Mouse (Mus musculus): ENCODE measurements around the gene Itpr1.

Itpr1 gene

DNA sequence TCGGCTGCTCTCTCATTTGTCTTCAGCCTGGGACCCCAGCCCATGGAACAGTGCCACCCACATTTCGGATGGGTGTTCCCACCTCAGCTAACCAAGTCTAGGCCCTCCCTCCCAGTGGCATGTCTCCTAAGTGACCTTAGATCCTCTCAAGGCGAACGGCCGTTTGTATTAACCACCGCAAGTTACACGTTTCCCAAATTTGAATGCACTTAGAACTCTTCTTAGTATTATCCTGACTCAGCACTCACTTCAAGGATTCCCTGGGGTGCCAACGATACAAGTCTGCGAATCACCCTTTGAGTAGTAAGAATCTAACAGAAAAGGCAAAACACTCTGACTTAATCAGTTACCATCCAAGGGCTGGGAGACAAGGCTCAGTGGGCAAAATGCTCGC, 311.7 kb downstream of the Itpr1 start:
- no peak for DNase-seq

DNA sequence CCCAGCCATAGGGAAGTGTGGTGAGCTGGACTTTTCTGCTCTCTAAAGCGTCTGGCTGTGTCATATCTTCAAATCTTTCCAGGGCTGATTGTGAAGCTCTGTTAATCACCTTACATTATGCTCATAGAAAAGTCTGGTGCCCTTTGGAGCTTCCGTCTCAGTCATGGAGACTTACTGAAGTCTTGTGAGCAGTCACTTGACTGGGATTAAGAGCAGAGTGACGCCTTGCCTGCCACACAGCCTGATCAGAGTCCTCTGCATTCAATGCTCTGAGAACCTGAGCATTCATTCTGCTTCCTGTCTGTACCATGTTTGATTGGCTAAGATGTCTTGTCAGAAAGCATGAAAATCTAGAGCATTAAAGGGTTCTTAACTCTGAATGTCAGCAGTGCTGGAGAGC, 314.7 kb downstream of the Itpr1 start:
- no peak for DNase-seq

DNA sequence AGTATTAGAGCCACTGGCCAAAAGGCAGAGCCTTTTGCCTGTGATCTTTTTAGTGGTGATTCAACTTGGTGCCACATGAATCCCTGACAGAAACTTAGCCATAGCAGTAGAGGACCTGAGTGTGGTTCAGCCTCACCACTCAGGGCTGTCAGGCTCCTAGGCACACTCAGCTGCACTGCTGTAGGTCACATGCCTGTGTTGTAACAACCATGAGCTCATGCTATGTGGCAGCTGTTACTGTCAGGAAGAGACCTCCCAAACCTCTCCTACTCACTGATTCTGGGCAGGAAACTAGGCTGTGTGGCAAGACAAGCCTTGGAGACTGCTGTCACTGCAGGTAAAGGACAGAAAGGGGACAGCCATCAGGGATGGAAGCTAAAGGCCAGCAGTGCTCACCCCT, 315.1 kb downstream of the Itpr1 start:
- DNase-seq = no peak

DNA sequence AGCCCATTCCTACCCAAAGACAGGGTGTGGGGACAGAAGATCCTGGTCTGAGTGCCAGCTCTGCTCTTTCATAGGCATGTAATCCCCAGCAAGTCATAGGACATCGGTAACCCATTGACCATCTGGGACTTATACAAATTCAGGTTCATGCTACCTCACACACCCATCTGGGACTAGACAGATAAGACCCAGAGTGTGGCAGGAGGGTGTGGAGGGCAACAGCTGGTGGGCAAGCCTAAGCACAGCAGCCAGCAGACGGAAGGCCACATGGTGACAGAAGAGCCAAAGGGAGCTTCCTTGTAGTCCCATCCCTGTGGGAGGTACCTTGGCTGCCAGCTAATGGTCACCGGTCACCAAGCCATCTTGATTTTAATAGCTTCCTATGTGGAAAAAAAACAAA, 316.3 kb downstream of the Itpr1 start:
- no peak for DNase-seq

DNA sequence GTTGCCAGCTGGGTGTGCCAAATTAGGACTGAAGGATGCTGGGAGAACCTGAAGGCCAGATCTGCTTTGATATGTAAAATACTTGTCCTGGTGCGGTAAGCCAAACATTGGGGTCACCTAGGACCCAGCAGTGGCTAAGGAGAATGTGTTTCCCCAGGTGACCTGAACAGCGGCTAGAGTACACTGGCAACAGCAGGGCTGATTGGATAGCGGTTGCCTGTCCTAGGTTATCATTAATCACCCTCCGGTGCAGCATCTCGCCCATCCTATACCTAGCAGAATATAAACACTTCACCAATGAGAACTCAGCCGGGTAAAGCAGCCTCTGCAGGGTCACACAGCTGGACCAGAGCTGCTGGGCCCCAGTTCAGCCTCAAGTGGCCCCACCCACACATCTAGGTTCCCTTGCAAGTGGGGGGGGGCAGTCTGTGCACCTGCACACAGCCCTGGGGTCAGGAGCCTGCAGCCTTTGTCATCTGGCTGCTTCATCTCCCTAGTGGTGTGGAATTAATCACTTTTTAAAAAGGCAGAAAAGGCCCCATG, 318.0 kb downstream of the Itpr1 start:
- no peak for DNase-seq

DNA sequence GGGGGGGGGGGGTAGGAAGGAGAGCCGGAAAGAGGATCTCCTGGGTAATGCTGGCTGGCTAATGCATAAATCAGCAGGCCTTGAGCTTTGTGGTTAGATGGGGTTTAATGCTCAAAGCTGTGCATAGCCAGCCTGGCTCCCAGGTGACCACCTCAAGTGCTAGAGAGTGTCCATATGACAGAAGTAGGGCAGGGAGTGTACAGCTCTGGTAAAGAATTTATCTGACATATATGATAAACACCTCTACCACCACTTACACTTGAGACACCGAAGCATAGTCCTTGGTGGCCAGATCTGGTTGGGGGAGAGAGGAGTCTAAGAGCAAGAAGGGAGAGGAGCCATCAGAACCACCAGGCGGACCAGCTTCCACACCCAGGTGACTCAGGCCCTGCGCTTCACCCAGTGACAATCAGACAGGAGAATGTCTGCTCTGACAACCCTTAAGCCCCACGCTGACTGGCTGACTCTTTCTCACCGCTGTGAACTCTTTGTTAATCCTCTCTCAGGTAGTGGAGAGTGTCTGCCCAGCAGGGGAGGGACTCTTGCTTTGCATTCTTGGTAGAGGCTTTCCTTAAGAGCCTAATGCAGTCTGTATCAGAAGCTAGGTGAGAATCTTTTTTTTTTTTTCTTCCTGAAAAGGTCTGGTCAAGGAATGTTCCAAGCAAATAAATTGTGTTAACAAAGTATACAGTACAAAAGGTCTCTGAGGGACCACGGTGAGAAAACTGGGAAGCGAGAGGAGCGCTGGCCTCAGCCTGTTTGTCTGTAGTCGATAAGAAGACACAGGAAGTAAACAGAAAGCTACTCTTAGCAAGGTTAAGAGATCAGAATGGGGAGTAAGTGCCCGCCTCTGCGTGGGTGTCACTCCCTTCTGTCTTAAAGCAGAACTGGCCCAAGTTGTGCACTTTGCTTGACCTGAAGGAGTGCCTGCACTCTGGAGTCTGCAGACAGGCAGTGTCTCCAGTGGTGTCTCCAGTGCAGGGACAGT, 318.7 kb downstream of the Itpr1 start:
- peak; percentile 36 to 39 for DNase-seq

DNA sequence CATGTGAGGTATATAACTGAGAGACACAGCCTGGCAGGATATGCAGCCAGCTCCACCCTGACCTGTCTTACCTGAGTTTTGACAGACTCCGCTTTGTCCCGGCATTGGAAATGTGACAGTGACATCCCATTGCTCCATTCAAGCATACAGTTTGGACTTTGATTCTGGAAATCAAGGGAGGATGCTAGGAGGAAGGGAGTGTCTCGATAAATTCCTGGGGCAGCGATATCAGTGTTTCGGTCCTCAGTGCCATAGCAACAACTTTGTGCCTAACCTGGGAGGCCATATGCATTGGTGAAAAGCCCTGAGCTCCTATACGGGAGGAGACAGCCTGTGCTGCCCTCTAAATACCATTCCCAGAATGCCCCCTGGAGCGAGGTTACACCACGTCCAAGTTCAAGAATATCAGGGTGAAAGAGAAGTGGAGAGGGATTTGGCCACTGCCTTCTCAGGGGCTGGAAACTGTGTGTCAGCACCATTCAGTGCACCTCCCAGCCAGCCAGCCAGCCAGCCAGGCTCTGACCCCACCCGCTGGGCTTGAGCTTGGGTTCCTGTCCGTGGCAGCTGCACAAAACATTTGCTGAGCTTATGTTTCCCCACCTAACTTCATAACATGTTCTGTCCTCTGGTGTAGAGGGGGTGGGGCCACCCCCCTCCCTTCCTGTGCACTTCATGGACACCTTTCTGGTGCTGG, 319.7 kb downstream of the Itpr1 start:
- DNase-seq = no peak

DNA sequence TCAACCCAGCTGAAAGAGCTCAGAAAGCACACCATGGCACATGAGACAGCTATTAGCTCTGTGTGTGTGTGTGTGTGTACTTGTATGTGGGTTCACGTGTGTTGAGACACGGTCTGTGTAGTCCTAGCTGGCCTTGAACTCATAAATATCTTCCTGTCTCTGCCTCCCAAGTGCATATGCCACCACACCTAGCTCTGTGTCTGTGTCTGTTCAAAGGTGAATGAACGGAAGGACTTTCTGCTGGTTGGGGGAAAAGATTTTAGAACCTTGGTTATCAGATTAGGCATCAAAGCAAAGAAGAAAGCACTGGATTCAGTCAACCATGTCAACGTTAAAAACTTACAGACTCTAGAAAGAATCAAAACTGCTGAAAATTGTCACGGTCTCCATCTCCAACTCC, 321.2 kb downstream of the Itpr1 start:
- no peak for DNase-seq

DNA sequence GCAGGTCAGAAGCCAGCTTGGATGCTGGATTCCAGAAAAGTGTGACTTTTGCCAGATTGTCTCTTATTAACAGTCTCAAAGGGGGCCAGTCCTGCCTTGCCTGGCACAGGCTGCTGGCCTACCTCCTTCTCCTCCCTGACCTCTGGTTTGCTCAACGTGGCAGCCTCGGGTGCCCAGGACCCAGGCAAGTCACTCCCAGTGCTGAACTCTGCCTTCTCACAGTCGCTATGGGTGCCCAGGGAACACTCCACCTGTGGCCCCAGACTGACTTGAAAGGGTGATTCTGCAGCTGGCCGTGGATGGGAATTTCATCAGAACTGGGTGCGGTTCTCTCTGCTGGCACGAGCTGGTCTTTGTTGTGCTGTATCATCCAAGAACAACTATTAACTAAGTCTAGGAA, 321.7 kb downstream of the Itpr1 start:
- DNase-seq = no peak

DNA sequence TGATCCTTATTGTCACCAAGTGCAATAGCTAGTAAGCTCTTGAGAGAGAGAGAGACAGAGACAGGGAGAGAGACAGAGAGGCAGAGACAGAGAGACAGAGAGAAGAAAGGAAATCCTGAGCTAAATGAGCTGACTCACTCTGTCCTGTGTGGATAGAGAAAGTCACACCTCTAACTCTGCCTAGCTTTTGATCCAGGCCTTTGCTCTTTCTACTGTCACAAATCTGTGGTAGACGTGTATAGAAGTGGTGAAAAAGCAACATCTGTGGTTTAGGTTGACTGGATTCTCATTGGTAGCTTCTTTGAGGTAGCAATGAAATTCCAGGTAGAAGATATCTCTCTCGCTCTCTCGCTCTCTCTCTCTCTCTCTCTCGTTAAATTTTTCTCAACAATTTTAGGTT, 322.4 kb downstream of the Itpr1 start:
- no peak for DNase-seq

DNA sequence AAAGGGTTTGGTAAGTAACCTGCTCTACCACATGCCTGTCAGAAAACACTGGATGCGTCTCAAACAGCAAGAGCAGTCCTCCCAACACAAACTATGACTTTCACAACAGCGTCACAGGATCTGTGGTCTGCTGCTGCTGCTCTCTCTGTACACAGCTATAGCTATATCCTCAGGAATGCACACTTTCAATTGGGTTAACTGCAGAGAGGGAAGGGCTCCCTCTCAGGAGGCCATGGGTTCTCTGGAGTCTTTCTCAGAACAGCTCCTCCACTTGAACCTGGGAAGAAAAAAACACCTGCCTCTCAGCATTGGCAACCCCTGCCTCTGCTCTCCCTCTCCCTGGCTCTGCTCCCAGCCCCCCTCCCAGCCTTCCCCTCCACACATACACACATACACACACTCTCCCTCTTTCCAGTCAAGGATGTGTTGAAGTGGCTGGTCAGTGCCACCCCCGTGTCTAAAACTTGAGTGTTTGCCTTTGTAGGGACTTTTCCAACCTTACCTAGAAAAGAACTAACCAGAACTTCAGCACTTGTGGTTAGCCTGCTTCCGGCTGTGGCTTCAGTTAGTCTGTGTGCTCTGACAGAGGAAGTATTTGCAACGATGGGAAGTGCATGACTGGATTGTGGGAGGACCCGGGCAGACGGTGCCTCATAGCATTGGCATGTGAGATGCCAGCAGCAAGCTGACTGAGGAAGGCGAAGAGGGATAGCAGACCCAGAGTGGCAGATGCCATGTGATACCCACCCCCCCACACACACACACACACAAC, 323.8 kb downstream of the Itpr1 start:
- peak; percentile 49 to 51 for DNase-seq

DNA sequence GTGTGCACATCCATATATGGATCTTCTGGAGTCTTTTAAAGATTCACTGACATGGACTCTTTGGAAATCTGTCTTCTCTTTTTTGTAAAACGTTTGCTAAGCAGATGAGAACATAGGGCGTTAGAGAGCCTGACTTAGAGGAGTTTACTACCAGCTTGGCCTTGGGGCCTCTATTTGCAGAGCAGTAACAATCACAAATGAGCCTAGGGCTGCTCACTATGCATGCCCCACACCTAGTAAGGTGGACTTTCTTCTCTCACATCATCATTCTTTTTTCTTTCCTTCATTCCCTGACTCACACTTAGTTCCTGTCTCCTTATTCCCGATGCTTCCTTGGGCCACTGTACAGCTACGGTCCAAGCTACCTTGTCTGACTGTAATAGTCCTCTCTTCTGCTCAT, 325.5 kb downstream of the Itpr1 start:
- no peak for DNase-seq

DNA sequence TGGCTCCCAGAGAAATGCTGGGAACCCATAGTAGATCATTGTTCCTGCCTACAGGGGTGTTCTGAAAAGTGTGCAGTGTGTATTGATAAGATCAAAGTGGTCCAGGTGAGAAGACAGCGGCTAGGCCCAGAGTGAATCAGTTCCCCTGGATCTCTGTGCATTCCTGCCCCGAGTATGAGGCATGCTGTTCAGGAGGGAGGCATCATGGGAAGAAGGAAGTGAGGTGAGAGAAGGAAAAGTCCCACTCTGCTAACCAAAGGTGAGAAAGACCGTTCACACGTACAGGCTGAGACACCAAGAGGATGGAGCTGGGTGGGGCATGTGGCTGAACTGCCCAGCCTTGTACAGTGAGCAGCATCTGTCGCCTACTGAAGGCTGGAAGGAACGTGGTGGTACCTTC, 327.5 kb downstream of the Itpr1 start:
- no peak for DNase-seq

DNA sequence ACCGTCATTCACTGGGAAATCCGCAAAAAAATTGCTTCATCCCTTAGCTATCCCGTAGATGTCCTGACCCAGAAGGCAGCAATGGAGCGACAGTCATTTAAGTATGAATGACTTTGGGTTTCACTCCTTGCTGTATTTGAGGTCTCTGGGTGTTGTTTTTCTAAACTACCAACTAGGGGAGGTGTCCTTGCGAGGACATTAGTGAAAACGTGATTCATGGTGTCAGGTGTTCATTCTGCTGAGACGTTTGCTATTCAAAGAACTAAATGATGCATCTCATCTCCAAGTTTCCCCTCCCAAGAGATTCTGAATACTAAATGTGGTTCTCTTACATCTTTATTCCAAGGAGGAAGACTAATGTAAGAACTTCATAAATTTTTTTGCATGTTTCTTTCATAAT, 332.0 kb downstream of the Itpr1 start:
- DNase-seq = no peak

DNA sequence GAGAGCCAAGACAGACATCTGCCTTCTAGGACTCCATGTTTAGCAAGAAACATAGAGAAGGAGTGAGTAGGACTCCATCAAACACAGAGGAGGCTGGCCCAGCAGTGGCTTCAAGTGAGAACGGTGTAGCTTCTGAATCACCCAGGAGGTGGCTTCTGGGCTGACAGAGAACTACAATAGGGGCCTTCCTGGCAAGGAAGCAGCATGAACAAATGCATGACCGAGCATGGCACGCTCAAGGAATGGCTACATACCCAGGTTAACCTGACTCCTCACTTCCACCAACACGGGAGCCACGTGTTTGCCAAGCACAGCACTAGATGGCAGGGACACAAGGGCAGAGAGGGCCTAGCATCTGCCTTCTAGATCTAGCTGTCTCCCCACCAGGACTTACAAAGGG, 332.6 kb downstream of the Itpr1 start:
- DNase-seq = no peak

DNA sequence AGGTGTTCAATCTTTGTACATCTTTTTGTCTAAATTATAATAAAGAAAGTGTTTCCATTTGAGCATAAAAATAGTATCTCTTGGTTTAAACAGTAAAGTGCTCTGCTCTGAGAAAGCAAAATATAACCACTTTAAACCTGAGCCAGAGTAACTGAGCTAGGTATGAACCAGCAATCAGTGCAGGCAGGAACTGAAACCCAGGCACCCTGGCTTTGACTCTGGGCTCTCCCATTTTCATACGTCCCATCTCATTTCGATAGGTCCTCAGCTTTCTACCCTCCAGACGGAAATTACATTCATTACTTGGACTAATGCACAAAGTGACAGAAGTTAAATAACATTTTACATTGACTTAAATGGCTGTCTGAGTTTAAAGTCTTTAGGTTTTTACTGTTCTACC, 335.5 kb downstream of the Itpr1 start:
- no peak for DNase-seq

DNA sequence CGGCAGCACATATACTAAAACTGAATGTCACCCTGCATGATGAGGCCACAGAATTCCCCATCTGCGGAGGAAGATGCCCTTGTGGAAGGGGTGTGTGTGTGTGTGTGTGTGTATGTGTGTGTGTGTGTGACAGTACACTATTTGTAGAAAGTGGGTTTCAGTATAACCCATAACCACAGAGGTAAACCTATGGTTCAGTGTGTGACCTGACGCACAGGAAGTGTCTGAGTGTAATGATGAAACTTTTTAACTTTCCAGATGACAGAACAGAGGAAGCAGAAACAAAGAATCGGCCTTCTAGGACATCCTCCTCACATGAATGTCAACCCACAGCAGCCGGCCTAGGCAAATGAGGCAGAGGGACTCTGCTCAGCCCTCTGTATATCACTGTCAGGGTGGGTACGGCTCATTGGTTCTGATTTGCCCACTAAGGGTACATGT, 336.6 kb downstream of the Itpr1 start:
- peak; percentile 45 to 66 for DNase-seq

DNA sequence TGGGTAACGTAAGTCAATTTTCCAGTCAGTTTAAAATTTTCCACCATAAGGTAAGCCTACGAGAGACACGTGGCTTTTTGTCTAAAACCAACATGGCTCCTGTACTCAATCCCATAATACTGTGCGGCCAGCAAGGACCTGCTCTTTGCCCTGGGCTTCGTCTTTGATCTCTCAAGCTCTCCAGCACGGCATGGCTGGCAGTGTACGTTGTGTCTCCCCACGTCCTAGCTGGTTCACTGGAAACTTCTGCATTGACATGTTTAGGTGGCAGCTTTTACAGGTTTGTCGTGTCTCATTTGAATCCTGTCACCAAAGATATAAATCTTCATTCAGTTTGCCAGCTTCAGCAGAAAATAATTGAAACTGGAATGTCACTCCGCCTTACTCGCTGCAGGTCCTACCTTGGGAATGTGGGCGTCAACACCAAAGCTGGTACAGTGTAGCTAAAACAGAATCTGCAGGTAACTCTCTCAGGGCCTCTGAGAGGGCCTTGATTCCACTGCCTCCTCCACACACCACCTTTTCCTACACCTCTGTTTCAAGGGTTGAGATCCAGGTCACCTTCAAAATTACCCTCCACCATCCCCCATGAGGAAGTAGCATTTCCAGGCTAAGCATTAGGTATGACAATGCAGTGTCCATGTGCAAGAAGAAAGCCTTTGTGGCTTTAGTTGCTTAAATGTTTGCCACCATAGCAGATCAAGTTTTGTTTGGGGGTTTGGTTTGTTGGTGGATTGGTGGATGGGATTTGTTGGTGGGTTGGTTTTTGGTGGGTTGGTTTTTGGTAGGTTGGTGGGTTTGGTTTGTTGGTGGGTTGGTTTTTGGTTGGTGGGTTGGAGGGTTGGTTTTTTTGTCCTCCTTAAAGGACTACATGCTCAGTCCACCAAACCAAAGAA, 339.1 kb downstream of the Itpr1 start:
- DNase-seq = no peak

DNA sequence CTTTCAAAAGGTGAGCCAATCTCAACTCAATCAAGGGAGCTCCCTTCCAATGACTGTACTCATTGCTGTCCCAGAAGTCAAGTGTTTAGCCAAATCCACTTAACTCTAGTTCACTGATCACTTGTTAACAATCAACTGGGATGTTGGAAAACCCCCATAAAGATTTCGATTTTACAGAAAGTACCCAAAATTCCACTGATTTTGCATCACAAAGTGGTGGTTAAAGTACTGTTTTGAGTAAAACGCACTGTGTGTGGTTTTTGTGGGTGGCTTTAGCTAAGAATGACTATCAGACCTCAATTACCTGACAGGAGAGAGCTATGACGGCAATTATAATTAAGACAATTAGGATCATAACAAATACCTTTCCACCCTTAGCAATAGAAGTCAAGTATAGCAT, 340.1 kb downstream of the Itpr1 start:
- DNase-seq = no peak

DNA sequence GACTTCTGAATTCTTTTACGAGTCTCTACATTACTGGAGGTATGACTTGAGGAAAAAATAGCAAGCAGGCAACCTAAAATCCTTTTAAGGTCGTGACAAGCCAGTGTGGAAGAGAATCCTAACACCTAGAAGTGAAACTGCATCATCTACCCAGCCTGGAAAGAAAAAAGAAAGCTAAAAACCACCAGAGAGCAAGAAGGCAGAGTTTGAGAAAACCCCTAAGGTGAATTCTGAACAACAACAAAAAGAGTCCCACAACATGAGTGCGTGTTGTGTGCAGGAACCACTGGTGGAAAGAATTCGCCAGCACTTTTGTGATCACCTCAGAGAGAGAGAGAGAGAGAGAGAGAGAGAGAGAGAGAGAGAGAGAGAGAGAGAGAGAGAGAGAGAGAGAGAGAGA, 340.6 kb downstream of the Itpr1 start:
- DNase-seq = no peak

DNA sequence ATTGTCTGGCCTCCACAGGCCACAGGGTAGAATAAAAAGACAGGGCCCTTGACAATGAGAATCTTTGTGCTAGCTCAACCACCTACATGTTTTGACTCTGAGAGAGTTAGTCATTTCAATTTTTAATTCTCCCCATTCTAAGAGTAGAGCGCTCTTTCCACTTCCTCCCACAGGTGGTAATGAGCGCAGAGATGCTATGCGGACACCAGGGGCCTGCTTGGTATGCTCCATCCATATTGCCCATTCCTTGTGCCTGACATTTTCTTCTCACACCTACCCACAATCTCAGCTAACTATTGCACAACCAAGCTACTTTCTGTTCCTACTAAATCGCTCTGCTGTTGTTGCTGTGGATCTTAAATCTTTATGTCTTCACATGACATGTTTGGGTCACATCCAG, 341.5 kb downstream of the Itpr1 start:
- no peak for DNase-seq

DNA sequence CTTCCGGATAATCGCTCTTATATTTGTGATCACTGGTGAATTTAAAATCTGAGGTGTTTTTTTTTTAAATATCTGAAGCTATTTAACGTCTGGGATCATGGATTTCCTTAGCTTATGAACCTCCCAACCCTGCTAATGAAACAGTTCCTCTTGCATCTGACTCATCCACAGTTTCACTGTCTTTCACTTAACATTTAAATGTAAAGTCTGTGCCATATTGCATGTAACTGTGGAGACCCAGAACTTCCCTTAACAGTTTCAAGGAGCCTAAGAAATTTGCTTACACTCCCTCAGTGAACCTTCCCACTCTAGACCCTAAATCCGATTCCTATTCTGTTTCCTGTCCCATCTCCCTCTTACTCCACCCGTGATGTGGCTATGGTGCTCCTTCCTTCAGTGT, 342.0 kb downstream of the Itpr1 start:
- DNase-seq = no peak
